Mouse (Mus musculus) kidney, adult 2 months (tissue): ENCODE measurements at regions not wholly inside any gene's neighbourhood (a gene's known extent, or its start where the extent isn't known, plus 50 kb on each side); places are given as distances from the start of the nearest gene placed in this dataset.

Experiments
- DNase-seq: peaks from one replicate; pipeline ENCODE4 v3.0.0; 2021
- H3K27ac ChIP-seq: fragments of 200-500 bp; 2 replicates; pipeline ENCODE4 v1.5.1; 2012; ENCODE audit warnings: low read depth, low read length, control low read depth, inconsistent platforms; ENCODE audit not compliant: insufficient read depth
- H3K27me3 ChIP-seq: fragments of 200-500 bp; replicated peaks from 2 replicates; pipeline ENCODE4 v1.6.1; 2012; ENCODE audit warnings: mild to moderate bottlenecking, moderate library complexity, low read length, inconsistent platforms; ENCODE audit not compliant: control insufficient read depth, insufficient read depth
- H3K36me3 ChIP-seq: fragments of 200-500 bp; 2 replicates; pipeline ENCODE4 v1.6.1; 2012; ENCODE audit warnings: mild to moderate bottlenecking, moderate library complexity, low read length, inconsistent platforms; ENCODE audit not compliant: control insufficient read depth, insufficient read depth
- H3K4me1 ChIP-seq: fragments of 200-500 bp; 2 replicates; pipeline ENCODE4 v1.6.1; 2011; ENCODE audit warnings: low read length; ENCODE audit not compliant: control insufficient read depth, insufficient read depth
- H3K4me3 ChIP-seq: fragments of 200-500 bp; 2 replicates; pipeline ENCODE4 v1.5.1; 2011; ENCODE audit warnings: mild to moderate bottlenecking, low read depth, low read length, control low read depth; ENCODE audit not compliant: insufficient read depth
- CTCF ChIP-seq: fragments of 200-500 bp; conservative IDR thresholded peaks from 2 replicates; pipeline ENCODE4 v1.5.1; 2011; ENCODE audit warnings: low read depth, mild to moderate bottlenecking, control low read depth, low read length, moderate library complexity, mixed read lengths; ENCODE audit not compliant: insufficient read depth, insufficient read length
- POLR2A ChIP-seq: fragments of 200-500 bp; IDR thresholded peaks from one replicate; pipeline ENCODE4 v1.6.1; 2011; ENCODE audit warnings: low read depth, low read length, control low read depth
- WGBS: fragments of 180-500 bp; shearing (Covaris S2); methylation state at CpG from one replicate; pipeline ENCODE4 v1.1.7; 2018; 5-methylcytosine and 5-hydroxymethylcytosine counted together

DNA sequence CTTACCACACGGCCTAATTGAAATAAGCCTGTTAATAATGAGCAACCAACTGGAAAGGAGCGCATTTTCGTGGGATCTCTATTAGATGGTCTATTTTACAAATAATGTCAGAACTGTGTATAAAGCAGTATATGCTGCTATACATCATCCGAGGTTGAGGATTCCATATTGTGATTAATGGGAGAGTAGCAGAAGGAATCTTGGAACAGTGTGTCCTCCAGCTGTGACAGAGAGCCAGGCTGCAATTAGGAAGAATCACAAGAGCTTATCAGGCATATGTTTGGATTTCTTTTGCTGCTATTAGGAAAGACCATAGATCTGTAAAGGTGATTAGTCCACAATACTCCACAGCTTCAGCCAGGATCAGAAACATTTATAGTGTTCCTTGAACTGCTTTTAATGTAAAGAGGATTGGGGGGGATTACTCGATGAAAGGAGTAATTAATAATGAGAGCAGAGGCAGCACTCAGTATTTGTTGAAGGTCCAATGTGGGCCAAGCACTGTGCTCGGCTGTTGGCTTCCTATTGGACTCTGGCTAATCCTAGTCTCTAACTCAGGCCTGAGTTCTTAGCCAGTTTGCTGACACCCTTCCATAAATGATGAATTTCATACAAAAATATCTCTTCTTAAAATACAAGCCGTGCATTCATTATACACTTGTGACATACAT is 88.7 kb upstream of the Atp11c start:
- 78% methylated on average over 7 of the region's 7 CpGs for WGBS

DNA sequence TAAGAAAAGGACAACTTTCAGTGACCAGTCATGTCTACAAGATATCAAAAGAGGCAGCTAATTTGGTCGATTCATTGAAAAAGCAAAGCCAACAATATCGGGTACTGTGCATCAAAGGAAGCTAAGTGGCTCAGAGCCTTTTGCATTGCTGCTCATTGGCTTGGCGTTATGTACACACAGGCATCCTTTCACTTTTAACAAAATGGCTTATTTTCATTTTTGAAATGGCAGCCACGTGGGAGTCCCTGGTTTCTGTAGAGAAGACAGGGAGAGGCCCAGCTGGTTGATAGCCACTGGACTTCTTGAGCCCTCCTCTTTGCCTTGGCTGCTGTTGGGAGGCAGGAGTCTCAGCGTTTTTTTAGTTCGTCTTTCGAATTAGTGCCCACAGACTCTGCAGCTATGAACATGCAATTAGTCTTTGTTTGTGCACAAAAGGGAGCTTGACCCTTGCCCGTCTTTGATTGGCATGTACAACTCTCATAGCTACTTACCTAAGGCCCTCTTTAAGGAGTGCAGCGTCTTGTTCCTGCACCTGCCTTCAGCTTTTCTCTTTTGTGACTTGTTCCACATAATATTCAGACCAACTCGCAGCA is 52.3 kb upstream of the Atp11c start:
- Histone ChIP-seq H3K36me3 (no peaks in the 10 kb centered on the region), H3K27me3 (no peaks in the 10 kb centered on the region)

More for the DNA sequence above, 88.7 kb upstream of the Atp11c start:
- Histone ChIP-seq H3K27ac (no peak overlapping the region), H3K4me3 (no peak overlapping the region), H3K4me1 (no peaks in the 10 kb centered on the region), H3K36me3 (no peaks in the 10 kb centered on the region), H3K27me3 (no peaks in the 10 kb centered on the region)
- no peak for DNase-seq
- TF ChIP-seq CTCF (no peak), POLR2A (no peak)

More for the DNA sequence above, 52.3 kb upstream of the Atp11c start:
- Histone ChIP-seq H3K4me3 (no peak overlapping the region), H3K4me1 (no peaks in the 10 kb centered on the region), H3K27ac (no peak overlapping the region)
- TF ChIP-seq POLR2A = no peak
- DNase-seq = no peak
- 69% methylated on average over 10 of the region's 10 CpGs for WGBS
